Mouse (Mus musculus) intestine, embryonic 15.5 days (tissue): ENCODE measurements around the gene Zic2. TPM values are rescaled to one million over a fixed set of nuclear protein-coding genes. Genes with fewer than 3 reads are reported as not detected.

ENCODE experiments used
- ATAC-seq: fragments of 200-750 bp; cut with Nextera tagmentation; 2 replicates; pipeline ENCODE4 v1.8.0; 2017; ENCODE audit warnings: moderate TSS enrichment, moderate library complexity
- H3K27ac ChIP-seq: fragments of 300-500 bp; sonication (generic); 2 replicates; pipeline ENCODE4 v1.5.1; 2015; ENCODE audit warnings: mild to moderate bottlenecking, inconsistent platforms
- H3K27me3 ChIP-seq: fragments of 300-500 bp; sonication (generic); replicated peaks from 2 replicates; pipeline ENCODE4 v1.6.1; 2015; ENCODE audit warnings: inconsistent platforms
- H3K36me3 ChIP-seq: fragments of 300-500 bp; sonication (generic); 2 replicates; pipeline ENCODE4 v1.6.1; 2015; ENCODE audit warnings: inconsistent platforms
- H3K4me1 ChIP-seq: fragments of 300-500 bp; sonication (generic); replicated peaks from 2 replicates; pipeline ENCODE4 v1.6.1; 2015; ENCODE audit warnings: inconsistent platforms
- H3K4me2 ChIP-seq: fragments of 300-500 bp; sonication (generic); replicated peaks from 2 replicates; pipeline ENCODE4 v1.6.1; 2015; ENCODE audit warnings: mild to moderate bottlenecking, inconsistent platforms
- H3K4me3 ChIP-seq: fragments of 300-500 bp; sonication (generic); replicated peaks from 2 replicates; pipeline ENCODE4 v1.5.1; 2015; ENCODE audit warnings: inconsistent platforms
- H3K9ac ChIP-seq: fragments of 300-500 bp; sonication (generic); 2 replicates; pipeline ENCODE4 v1.6.1; 2015; ENCODE audit warnings: inconsistent platforms
- H3K9me3 ChIP-seq: fragments of 300-500 bp; sonication (generic); 2 replicates; pipeline ENCODE4 v1.6.1; 2016; ENCODE audit warnings: inconsistent platforms
- WGBS: fragments of 180-500 bp; shearing (Covaris S2); methylation state at CpG from one replicate; pipeline ENCODE4 v1.1.7; 2015; 5-methylcytosine and 5-hydroxymethylcytosine counted together
- polyA plus RNA-seq: library from polyadenylated mRNA; unstranded; fragments of >200 nt; fragmentation: Nextera tagmentation; extraction: Ambion mirVana; gene quantifications from 2 replicates; pipeline ENCODE4 v1.2.1, GENCODE M21; 2015

Zic2 gene
- polyA plus RNA-seq, 1 experiment from 2014 or later, result not detected

GRCm38 (mm10) chr14:122483024-122483385, 7.8 kb downstream of the Zic2 start:
- H3K4me2 ChIP-seq, result no peak overlapping the region
- H3K4me1 ChIP-seq, result no peaks in the 10 kb centered on the region
- H3K36me3 ChIP-seq, result no peaks in the 10 kb centered on the region
- no peak overlapping the region for H3K9ac ChIP-seq
- H3K27ac ChIP-seq, result no peak overlapping the region
- H3K4me3 ChIP-seq, result no peak overlapping the region
- 5% methylated on average over 5 of the region's 5 CpGs for WGBS
- H3K9me3 ChIP-seq, result no peaks in the 10 kb centered on the region
- no peak for ATAC-seq
- peaks cover 80% of the 10 kb centered on the region for H3K27me3 ChIP-seq

DNA sequence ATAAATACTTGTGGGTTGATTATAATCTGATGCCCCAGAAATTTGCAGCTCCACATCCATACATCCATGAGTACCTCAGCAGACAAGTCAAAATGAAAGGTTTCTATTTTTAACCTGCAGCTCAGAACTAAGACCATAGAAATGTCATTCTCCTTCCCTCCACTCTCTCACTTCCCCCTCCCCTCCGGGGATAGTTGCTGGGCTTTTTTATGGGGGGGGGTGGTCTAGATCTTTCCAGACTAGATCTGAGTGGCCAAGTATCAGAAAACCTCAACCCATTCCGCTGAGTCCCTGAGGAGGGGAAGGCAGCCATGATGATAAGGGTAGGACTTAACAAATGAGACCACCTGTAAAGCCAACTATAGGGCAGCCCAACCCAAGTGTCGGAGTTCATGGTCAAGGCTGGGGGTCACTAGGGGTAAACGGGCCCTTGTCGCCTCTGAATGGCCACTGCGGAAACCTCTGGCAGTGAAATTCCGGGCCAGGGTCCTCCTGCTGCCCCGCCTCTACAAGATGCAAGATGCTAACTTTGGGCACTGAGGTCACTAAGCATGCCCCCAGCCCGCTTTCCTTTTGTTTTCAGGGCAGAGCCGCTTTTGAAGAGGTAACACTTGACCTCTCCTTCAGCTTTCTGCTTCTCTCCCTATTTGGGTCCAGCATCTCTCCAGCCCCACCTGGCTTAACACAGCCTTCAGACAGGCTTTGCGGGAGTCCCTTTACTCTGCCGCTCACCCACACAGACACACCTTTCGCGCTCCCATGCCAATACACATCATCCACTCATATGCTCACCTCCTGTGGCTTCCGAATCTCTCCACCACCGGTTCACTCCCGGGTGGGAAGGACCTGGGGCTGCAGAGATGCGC, 8.6 kb downstream of the Zic2 start:
- H3K4me2 ChIP-seq, result no peak overlapping the region
- 1% methylated on average over 18 of the region's 18 CpGs for WGBS
- H3K27me3 ChIP-seq, result peaks cover 74% of the 10 kb centered on the region
- no peak overlapping the region for H3K27ac ChIP-seq
- no peaks in the 10 kb centered on the region for H3K9me3 ChIP-seq
- H3K36me3 ChIP-seq, result no peaks in the 10 kb centered on the region
- ATAC-seq, result no peak
- no peaks in the 10 kb centered on the region for H3K4me1 ChIP-seq
- H3K9ac ChIP-seq, result no peak overlapping the region
- H3K4me3 ChIP-seq, result no peak overlapping the region

- H3K27ac ChIP-seq, result no peak overlapping the region
These were observed 9.2 kb downstream of the Zic2 start for GRCm38 (mm10) chr14:122484458-122484843.

GRCm38 (mm10) chr14:122484844-122485551, 9.8 kb downstream of the Zic2 start:
- no peak for ATAC-seq
- H3K27me3 ChIP-seq, result peaks cover 78% of the 10 kb centered on the region
- WGBS, result under 1% methylated on average over 24 of the region's 24 CpGs

More at GRCm38 (mm10) chr14:122484458-122484843, 9.2 kb downstream of the Zic2 start:
- no peak for ATAC-seq
- Histone ChIP-seq H3K27me3 (peaks cover 73% of the 10 kb centered on the region), H3K9ac (no peak overlapping the region), H3K4me3 (no peak overlapping the region), H3K4me1 (no peaks in the 10 kb centered on the region), H3K4me2 (no peak overlapping the region), H3K9me3 (no peaks in the 10 kb centered on the region), H3K36me3 (no peaks in the 10 kb centered on the region)
- WGBS, result 2% methylated on average over 4 of the region's 4 CpGs

GRCm38 (mm10) chr14:122485635-122486181, 10.5 kb downstream of the Zic2 start:
- 4% methylated on average over 12 of the region's 12 CpGs for WGBS
- H3K4me2 ChIP-seq, result no peak overlapping the region
- no peak overlapping the region for H3K27ac ChIP-seq
- no peak overlapping the region for H3K9ac ChIP-seq
- H3K27me3 ChIP-seq, result peaks cover 78% of the 10 kb centered on the region
- no peaks in the 10 kb centered on the region for H3K9me3 ChIP-seq
- no peak for ATAC-seq
- H3K4me3 ChIP-seq, result no peak overlapping the region
- H3K4me1 ChIP-seq, result peaks cover 3% of the 10 kb centered on the region
- no peaks in the 10 kb centered on the region for H3K36me3 ChIP-seq

More at GRCm38 (mm10) chr14:122484844-122485551, 9.8 kb downstream of the Zic2 start:
- Histone ChIP-seq H3K9me3 (no peaks in the 10 kb centered on the region), H3K4me2 (no peak overlapping the region), H3K27ac (no peak overlapping the region), H3K9ac (no peak overlapping the region), H3K4me1 (no peaks in the 10 kb centered on the region), H3K4me3 (no peak overlapping the region), H3K36me3 (no peaks in the 10 kb centered on the region)

DNA sequence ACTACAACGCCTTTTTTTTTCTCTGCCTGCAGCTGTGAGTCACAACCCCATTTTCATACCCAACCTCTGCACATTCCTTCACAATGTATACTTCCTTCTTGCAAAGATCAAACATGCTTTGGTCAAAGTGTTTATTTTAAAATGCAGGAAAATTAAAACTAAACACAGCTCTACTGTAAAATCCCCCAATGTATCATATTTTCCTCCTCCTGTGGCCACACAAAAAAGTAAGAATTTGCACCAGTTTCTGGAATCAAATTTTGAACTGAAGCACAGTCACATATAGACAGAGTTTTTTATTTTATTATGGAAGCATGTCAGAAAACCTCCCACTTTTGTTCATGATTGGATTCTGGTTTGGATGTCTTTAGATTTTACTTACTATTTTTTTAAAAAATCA, 11.4 kb downstream of the Zic2 start:
- Histone ChIP-seq H3K27me3 (peaks cover 78% of the 10 kb centered on the region), H3K9me3 (no peaks in the 10 kb centered on the region)
- no peak for ATAC-seq

DNA sequence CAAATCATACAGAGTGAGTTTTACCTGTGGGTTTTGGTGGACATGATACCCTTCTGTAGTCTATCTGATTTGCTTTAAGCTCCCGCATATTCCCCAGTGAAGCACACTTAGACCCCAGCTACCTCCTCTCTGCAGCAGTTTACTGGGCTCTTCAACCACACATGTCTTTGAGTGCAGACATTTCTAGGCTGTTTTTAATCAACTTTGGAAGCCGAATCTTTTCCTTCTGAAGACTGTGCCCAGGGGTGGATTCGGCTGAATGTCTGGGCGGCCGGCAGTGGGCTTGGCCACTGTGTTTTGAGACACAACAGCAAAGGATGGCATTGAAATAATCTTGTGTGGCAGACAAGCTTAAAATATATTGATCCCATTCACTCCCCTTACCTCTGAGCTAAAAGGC, 12.1 kb downstream of the Zic2 start:
- no peak overlapping the region for H3K9ac ChIP-seq
- H3K27me3 ChIP-seq, result peaks cover 72% of the 10 kb centered on the region
- H3K4me2 ChIP-seq, result no peak overlapping the region
- H3K9me3 ChIP-seq, result no peaks in the 10 kb centered on the region
- WGBS, result 7% methylated on average over 5 of the region's 5 CpGs
- ATAC-seq, result no peak
- no peak overlapping the region for H3K27ac ChIP-seq
- no peaks in the 10 kb centered on the region for H3K36me3 ChIP-seq
- H3K4me3 ChIP-seq, result no peak overlapping the region
- H3K4me1 ChIP-seq, result peaks cover 5% of the 10 kb centered on the region

More for the DNA sequence above, 11.4 kb downstream of the Zic2 start:
- H3K36me3 ChIP-seq, result no peaks in the 10 kb centered on the region
- 14% methylated on average over 1 of the region's 1 CpGs for WGBS
- H3K4me1 ChIP-seq, result peaks cover 5% of the 10 kb centered on the region
- no peak overlapping the region for H3K4me2 ChIP-seq
- H3K27ac ChIP-seq, result no peak overlapping the region
- H3K9ac ChIP-seq, result no peak overlapping the region
- no peak overlapping the region for H3K4me3 ChIP-seq

GRCm38 (mm10) chr14:122489041-122489440, 13.8 kb downstream of the Zic2 start:
- H3K27me3 ChIP-seq, result peaks cover 62% of the 10 kb centered on the region
- no peaks in the 10 kb centered on the region for H3K9me3 ChIP-seq
- no peak overlapping the region for H3K4me3 ChIP-seq
- WGBS, result 1% methylated on average over 5 of the region's 5 CpGs
- no peak overlapping the region for H3K9ac ChIP-seq
- no peak overlapping the region for H3K4me2 ChIP-seq
- no peak overlapping the region for H3K27ac ChIP-seq
- ATAC-seq, result no peak
- H3K4me1 ChIP-seq, result peaks cover 5% of the 10 kb centered on the region
- H3K36me3 ChIP-seq, result no peaks in the 10 kb centered on the region

GRCm38 (mm10) chr14:122489686-122490414, 14.6 kb downstream of the Zic2 start:
- 2% methylated on average over 12 of the region's 12 CpGs for WGBS
- no peak for ATAC-seq
- Histone ChIP-seq H3K9me3 (no peaks in the 10 kb centered on the region), H3K4me3 (no peak overlapping the region), H3K27ac (no peak overlapping the region), H3K36me3 (no peaks in the 10 kb centered on the region), H3K9ac (no peak overlapping the region), H3K4me1 (peaks cover 5% of the 10 kb centered on the region), H3K27me3 (peaks cover 57% of the 10 kb centered on the region), H3K4me2 (no peak overlapping the region)

- Histone ChIP-seq H3K4me1 (peaks cover 5% of the 10 kb centered on the region), H3K27me3 (peaks cover 54% of the 10 kb centered on the region), H3K4me3 (peak within 1 kb of the TSS; percentile 19; the same call in 1 of the 2 replicates), H3K4me2 (peak within 1 kb of the TSS; percentile 46), H3K36me3 (no peaks in the 10 kb centered on the region), H3K9me3 (no peaks in the 10 kb centered on the region), H3K27ac (no peak within 1 kb of the TSS), H3K9ac (no peak within 1 kb of the TSS)
- WGBS, result 1% methylated on average over 51 of the region's 51 CpGs
- peak; percentile 47 for ATAC-seq
These were observed 15.4 kb downstream of the Zic2 start, which contains the start of gene Gm10837 for GRCm38 (mm10) chr14:122490441-122491328. Gene Gm10837 (plus strand): TSS chr14:122490586.

DNA sequence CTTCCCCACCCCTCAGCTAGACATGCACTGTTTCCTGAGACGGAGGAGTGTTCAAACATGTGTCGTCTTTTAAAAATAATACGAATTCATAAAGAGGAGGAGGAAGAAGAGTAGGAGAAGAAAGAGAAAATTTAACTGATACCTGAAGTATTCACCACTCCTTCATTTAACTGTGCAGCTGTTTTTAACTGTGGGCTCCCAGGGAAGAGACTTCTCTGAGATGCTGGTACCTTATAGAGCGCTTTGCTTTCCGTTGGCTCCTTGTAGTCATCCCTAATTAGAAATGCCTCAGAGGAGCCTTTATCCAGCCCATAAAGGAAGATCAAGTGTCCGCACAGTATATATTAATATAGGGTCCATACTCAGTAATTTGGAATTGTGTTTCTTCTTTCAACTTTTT, 16.3 kb downstream of the Zic2 start:
- Histone ChIP-seq H3K9ac (no peak overlapping the region), H3K4me2 (no peak overlapping the region), H3K27ac (no peak overlapping the region), H3K9me3 (no peaks in the 10 kb centered on the region), H3K4me3 (no peak overlapping the region), H3K36me3 (no peaks in the 10 kb centered on the region), H3K27me3 (peaks cover 48% of the 10 kb centered on the region), H3K4me1 (peaks cover 5% of the 10 kb centered on the region)
- ATAC-seq, result no peak
- WGBS, result 69% methylated on average over 6 of the region's 6 CpGs
